Mouse (Mus musculus) olfactory bulb, adult 2 months (tissue): Measurements from ENCODE around the gene Mdga1.

Source experiments
- CTCF ChIP-seq: fragments of 200-500 bp; IDR thresholded peaks from 2 replicates; pipeline ENCODE4 v1.5.1; 2012; ENCODE audit warnings: low read depth, mild to moderate bottlenecking, low read length, moderate library complexity; ENCODE audit not compliant: insufficient read depth
- POLR2A ChIP-seq: fragments of 200-500 bp; IDR thresholded peaks from 2 replicates; pipeline ENCODE4 v1.6.1; 2012; ENCODE audit warnings: mild to moderate bottlenecking, low read depth, low read length, moderate library complexity; ENCODE audit not compliant: insufficient read depth

DNA sequence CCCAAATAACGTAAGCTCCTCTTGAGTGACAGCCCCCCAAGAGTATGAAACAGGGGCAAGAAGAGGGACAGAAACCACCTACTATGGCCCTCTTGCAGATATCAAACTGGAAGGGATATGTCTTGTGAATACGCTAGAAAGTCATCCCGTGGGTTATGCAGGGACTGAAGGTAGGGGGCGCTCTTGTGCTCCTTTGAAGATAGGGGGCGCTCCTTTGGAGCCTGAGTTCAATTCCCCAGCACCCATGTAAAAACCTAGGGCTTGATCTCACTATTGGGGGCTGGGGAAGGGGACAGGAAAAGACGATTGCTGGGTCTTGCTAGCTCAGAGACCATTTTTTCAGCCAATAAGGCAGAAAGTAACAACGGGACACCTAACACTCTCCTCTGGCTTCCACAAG is 105.4 kb downstream of the Mdga1 start:
- TF ChIP-seq CTCF: no peak
- TF ChIP-seq POLR2A: no peak
